Comparison of ENCODE assay signal across 8 mouse cellular contexts in genomic region chr1:89235296-89235695, GRCm38 (mm10).
DNase-seq lines count a peak whose midpoint lies in the region; ATAC-seq lines count a peak whose summit lies in the region.

No protein-coding gene starts in this region.

- peak; percentile 69 to 88 for DNase-seq in adrenal gland, adult (ENCODE audit: inconsistent age in 2 of 2, low spot score in 1 of 2)
- DNase-seq in cerebellum, adult 9-11 months: peak; percentile 74
- peak; percentile 63 to 64 for DNase-seq in frontal cortex, postnatal 10 days (ENCODE audit: low spot score in 2 of 2)
- peak; percentile 70 for DNase-seq in left cerebral cortex, adult 11 months (ENCODE audit: low spot score)
- peak; percentile 58 for DNase-seq in right cerebral cortex, postnatal 4 days
- DNase-seq in thymus, postnatal 10 days (ENCODE audit: low spot score in 2 of 2): no peak

- H3K4me2 ChIP-seq in hindbrain, embryonic 16.5 days (ENCODE audit: low read length): no peak overlapping the region

- H3K36me3 ChIP-seq in hindbrain, embryonic 16.5 days (ENCODE audit: control insufficient read depth, insufficient read depth, low read length): no peaks in the 10 kb centered on the region

- whole genome bisulfite sequencing in hindbrain, embryonic 16.5 days: 33% methylated on average over 3 of the region's 3 CpGs

- H3K4me1 ChIP-seq in hindbrain, embryonic 16.5 days (ENCODE audit: control insufficient read depth, insufficient read depth, low read depth, low read length): peaks cover 3% of the 10 kb centered on the region; the same call in 1 of the 2 replicates

- no peak overlapping the region for H3K27ac ChIP-seq in hindbrain, embryonic 16.5 days (ENCODE audit: low read depth, low read length)

- H3K9ac ChIP-seq in hindbrain, embryonic 16.5 days (ENCODE audit: low read depth, low read length): no peak overlapping the region

- no peak overlapping the region for H3K4me3 ChIP-seq in hindbrain, embryonic 16.5 days (ENCODE audit: low read length)

- peak; percentile 85 for ATAC-seq in hindbrain, embryonic 16.5 days
- ATAC-seq in megakaryocyte progenitor cell, adult 5-6 weeks (replicated peaks; ENCODE audit: poor library complexity): peak; percentile 92

- no peaks in the 10 kb centered on the region for H3K9me3 ChIP-seq in hindbrain, embryonic 16.5 days (ENCODE audit: control insufficient read depth, low read length)

- no peaks in the 10 kb centered on the region for H3K27me3 ChIP-seq in hindbrain, embryonic 16.5 days (replicated peaks; ENCODE audit: control insufficient read depth, insufficient read depth, low read length)

Comparison
In these comparisons a context has a peak if more than half of its experiments do, and no peak if none do; other contexts are left out.
1. DNase-seq: peak in adrenal gland, adult (2 of 2), cerebellum, adult 9-11 months (single experiment), frontal cortex, postnatal 10 days (2 of 2), left cerebral cortex, adult 11 months (single experiment) and right cerebral cortex, postnatal 4 days (single experiment); none in thymus, postnatal 10 days (0 of 2).